ENCODE assay signal across 8 mouse cellular contexts in the genomic region with DNA sequence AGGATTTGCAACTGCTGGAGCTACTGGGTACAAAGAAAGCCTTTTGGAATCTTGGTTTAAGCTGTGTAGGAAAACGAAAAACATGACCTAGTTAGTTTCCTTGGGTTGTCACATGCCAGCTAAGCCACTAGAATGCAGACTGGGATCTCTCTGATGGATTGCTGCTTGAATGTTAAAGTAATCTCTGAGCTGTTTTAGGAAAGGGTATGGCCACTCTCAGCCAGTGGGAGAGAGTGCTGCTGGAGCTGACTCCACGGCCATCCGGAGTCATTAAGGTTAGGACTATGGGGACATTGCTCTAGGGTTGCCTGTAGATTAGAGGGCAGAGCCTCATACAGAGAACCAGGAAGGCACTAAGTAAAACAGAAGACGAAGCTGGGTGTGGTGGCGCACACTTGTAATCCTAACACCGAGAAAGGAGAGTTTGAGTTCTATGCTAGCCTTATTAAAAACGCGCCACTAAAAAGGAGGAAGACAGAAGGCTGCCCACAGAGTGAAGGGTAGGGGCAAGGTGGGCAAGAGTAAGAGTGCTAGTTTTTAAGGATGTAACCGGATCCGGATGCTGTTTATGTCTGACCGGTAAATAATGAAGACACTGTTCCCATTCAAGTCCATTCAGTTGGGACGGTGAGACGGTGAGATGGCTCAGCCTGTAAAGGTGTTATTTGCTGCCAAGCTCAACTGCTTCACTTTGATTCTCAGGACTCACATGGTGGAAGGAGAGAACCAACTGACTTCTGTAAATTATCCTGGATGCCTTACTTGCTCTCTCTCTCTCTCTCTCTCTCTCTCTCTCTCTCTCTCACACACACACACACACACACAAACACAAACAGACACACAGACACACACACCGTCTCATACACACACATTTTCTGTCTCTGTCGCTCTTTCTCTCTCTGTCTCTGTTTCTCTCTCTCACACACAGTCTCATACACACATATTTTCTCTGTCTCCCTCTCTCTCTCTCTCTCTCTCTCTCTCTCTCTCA. TPM values are rescaled to one million over a fixed set of nuclear protein-coding genes. Genes with fewer than 3 reads are reported as not detected.
DNase-seq lines count a peak whose midpoint lies in the region; ATAC-seq and TF ChIP-seq lines count a peak whose summit lies in the region.

No protein-coding gene starts in this region.

- DNase-seq in cerebellum, adult 9-10 months = no peak
- peak; percentile 11 for DNase-seq in CD4-positive helper T cell, adult 2 months (ENCODE audit: low read depth, low spot score)
- peak; percentile 23 to 59 for DNase-seq in heart, postnatal 36 days
- DNase-seq in liver = peak; percentile 14
- peak; percentile 37 for DNase-seq in naive thymus-derived CD4-positive, alpha-beta T cell, adult 2 months (ENCODE audit: low read depth)
- DNase-seq in left cerebral cortex, adult 9 months (ENCODE audit: low spot score in 2 of 2) = no peak

- intact Hi-C loops in heart, postnatal 36 days (cut with DNase I) = loop anchor here (2.0 to 5.0 kb wide), 2 partner anchors 37 to 104 kb away; a partner anchor contains a TSS

- H3K27ac ChIP-seq in cortical plate, adult 2 months (ENCODE audit: insufficient read depth, low read length) = peak overlapping the region; percentile 82

- H3K4me1 ChIP-seq in cortical plate, adult 2 months (ENCODE audit: control insufficient read depth, insufficient read depth, low read length) = no peaks in the 10 kb centered on the region

- ATAC-seq in cerebellum, adult (ENCODE audit: insufficient number of reproducible peaks, low FRiP score, low TSS enrichment) = peak; percentile 43; the same call in 1 of the 2 replicates

- no peak for TF ChIP-seq CTCF in cortical plate, adult 2 months (IDR thresholded peaks at IDR 0.05; ENCODE audit: extremely low read depth, insufficient read depth, low read length)

- peak overlapping the region; percentile 42 for H3K4me3 ChIP-seq in cortical plate, adult 2 months (ENCODE audit: insufficient read depth, low read length)

- TF ChIP-seq POLR2A in cortical plate, adult 2 months (IDR thresholded peaks at IDR 0.05; ENCODE audit: extremely low read depth, insufficient read depth, low read length) = no peak

RNA-seq across cellular contexts. Expression of a gene that starts 37.3 kb away (rescaled TPM):
- 74.9 and 79.5 TPM in 2 replicates for polyA plus RNA-seq in cortical plate, adult 2 months (2012; rRNA removed)
- total RNA-seq in heart, postnatal 36 days (2021) = 100 to 1,000 TPM; 112 to 209 TPM

Comparison
In these comparisons a context has a peak if more than half of its experiments do, and no peak if none do; other contexts are left out.
1. DNase-seq: peak in CD4-positive helper T cell, adult 2 months (single experiment), heart, postnatal 36 days (2 of 2), liver (single experiment) and naive thymus-derived CD4-positive, alpha-beta T cell, adult 2 months (single experiment); none in cerebellum, adult 9-10 months (single experiment) and left cerebral cortex, adult 9 months (0 of 2).